Mouse (Mus musculus): Measurements from ENCODE around the gene Ppp1r32.

GRCm38 (mm10) chr19:10454718-10455436 is 27.9 kb downstream of the Ppp1r32 start:
- TF ChIP-seq POLR2A (IDR thresholded peaks at IDR 0.05; ENCODE audit: borderline replicate concordance, extremely low read depth, low read depth, low read length) (no peak), CTCF (IDR thresholded peaks at IDR 0.05; ENCODE audit: insufficient read depth, low read length) (no peak)
